Mouse (Mus musculus) ES-E14 (cell line): ENCODE results near the gene Mtfmt.

Experiments
- CHD2 ChIP-seq: IDR thresholded peaks from 2 replicates; pipeline ENCODE4 v1.6.1; 2014; ENCODE audit warnings: mild to moderate bottlenecking, low read depth, low read length, inconsistent platforms
- HCFC1 ChIP-seq: IDR thresholded peaks from 2 replicates; pipeline ENCODE4 v1.6.1; 2012; ENCODE audit warnings: low read length, inconsistent platforms, borderline replicate concordance; ENCODE audit not compliant: insufficient read depth
- MAFK ChIP-seq: IDR thresholded peaks from 2 replicates; pipeline ENCODE4 v1.6.1; 2014; ENCODE audit warnings: mild to moderate bottlenecking, low read depth, low read length, inconsistent platforms; ENCODE audit not compliant: insufficient read depth

DNA sequence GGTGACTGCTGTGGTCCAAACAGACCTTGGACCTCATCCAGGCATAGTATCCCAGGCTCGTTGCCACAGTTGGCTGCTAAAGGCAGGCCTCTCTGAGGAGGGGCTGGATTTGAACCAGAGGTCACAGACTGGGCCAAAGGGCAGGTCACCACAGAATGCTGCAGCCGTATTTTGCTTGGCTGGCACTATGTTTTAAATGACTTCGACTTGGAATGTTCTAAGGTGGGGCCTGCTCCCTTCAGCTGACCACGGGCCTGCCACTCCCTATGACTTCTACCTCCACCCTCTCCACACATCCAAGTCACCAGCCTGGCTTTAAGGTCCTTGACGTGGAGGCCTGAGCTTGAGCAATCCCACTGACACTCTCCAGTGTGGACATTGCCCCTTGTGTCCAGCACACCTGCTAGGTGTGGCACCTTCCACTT is 26.7 kb upstream of the Mtfmt start:
- TF ChIP-seq CHD2 (no peak), MAFK (no peak), HCFC1 (no peak)
